ENCODE assay signal across 8 mouse cellular contexts in the genomic region with DNA sequence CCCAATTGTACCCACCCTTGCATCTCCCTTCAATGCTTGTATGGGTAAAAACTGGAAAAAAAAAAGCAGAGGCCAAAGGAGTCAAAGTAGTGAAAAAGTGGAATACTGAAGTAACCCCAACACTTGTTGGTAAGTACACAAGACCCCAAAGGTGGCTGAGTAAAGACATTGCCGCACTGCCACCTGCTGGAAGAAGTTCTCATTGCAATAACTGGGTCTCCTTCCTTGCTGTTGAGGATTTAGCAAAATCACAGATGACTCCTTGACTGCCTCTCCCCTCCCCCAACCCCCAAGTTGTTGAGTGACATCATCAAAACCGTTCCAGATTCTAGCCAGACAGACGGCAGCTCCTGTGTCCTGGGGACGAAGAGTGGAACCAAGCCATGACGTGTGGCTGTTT.
DNase-seq lines count a peak whose midpoint lies in the region; ATAC-seq and TF ChIP-seq lines count a peak whose summit lies in the region.

No protein-coding gene starts in this region.

- H3K36me3 ChIP-seq in forebrain, embryonic 14.5 days (ENCODE audit: control insufficient read depth, insufficient read depth, low read length) = no peaks in the 10 kb centered on the region
- H3K36me3 ChIP-seq in forebrain, embryonic 16.5 days (ENCODE audit: control insufficient read depth, insufficient read depth) = no peaks in the 10 kb centered on the region
- no peaks in the 10 kb centered on the region for H3K36me3 ChIP-seq in liver, embryonic 14.5 days (replicated peaks; ENCODE audit: control insufficient read depth, insufficient read depth, low read depth)

- TF ChIP-seq CTCF in liver, embryonic 14.5 days (IDR thresholded peaks at IDR 0.05; ENCODE audit: low read depth) = peak; percentile 73

- H3K9ac ChIP-seq in forebrain, embryonic 14.5 days (ENCODE audit: low read length) = no peak overlapping the region
- no peak overlapping the region for H3K9ac ChIP-seq in forebrain, embryonic 16.5 days (replicated peaks; ENCODE audit: low read depth, low read length)
- no peak overlapping the region for H3K9ac ChIP-seq in liver, embryonic 14.5 days (replicated peaks)

- H3K27me3 ChIP-seq in forebrain, embryonic 14.5 days (replicated peaks; ENCODE audit: control insufficient read depth, insufficient read depth, low read length) = no peaks in the 10 kb centered on the region
- no peaks in the 10 kb centered on the region for H3K27me3 ChIP-seq in forebrain, embryonic 16.5 days (replicated peaks; ENCODE audit: control insufficient read depth, insufficient read depth, low read length)
- no peaks in the 10 kb centered on the region for H3K27me3 ChIP-seq in liver, embryonic 14.5 days (ENCODE audit: control insufficient read depth, insufficient read depth, low read length)

- no peak overlapping the region for H3K4me3 ChIP-seq in forebrain, embryonic 14.5 days (ENCODE audit: low read depth, low read length)
- H3K4me3 ChIP-seq in forebrain, embryonic 16.5 days (replicated peaks; ENCODE audit: low read length) = no peak overlapping the region
- no peak overlapping the region for H3K4me3 ChIP-seq in liver, embryonic 14.5 days (ENCODE audit: insufficient read depth in 1 of 2, low read depth in 2 of 2, low read length in 2 of 2)

- DNase-seq in forebrain, embryonic 14.5 days (ENCODE audit: low spot score) = peak; percentile 83
- DNase-seq in right cerebral cortex, adult 18-20 months = peak; percentile 60
- DNase-seq in right cerebral cortex, postnatal 25 days = no peak
- peak; percentile 34 for DNase-seq in cerebellum, adult 9-10 months
- DNase-seq in induced T-regulatory cell, adult 2 months (ENCODE audit: low read depth) = peak; percentile 68
- DNase-seq in liver, embryonic 14.5 days (ENCODE audit: low read depth in 3 of 3, low spot score in 3 of 3) = peak in 1 of 3 experiments; percentile 9
- DNase-seq in right cerebral cortex, postnatal 4 days = peak; percentile 92

- 46% methylated on average over 5 of the region's 5 CpGs for WGBS in forebrain, embryonic 14.5 days
- WGBS in forebrain, embryonic 16.5 days = 42% methylated on average over 5 of the region's 5 CpGs
- 45% methylated on average over 5 of the region's 5 CpGs for WGBS in liver, embryonic 14.5 days (ENCODE audit: insufficient replicate concordance)

- no peak for ATAC-seq in forebrain, embryonic 14.5 days
- no peak for ATAC-seq in forebrain, embryonic 16.5 days
- ATAC-seq in liver, embryonic 14.5 days (ENCODE audit: insufficient read depth) = no peak

- H3K4me1 ChIP-seq in forebrain, embryonic 14.5 days (ENCODE audit: control insufficient read depth, insufficient read depth, low read length) = no peaks in the 10 kb centered on the region; the same call in 1 of the 2 replicates
- H3K4me1 ChIP-seq in forebrain, embryonic 16.5 days (replicated peaks; ENCODE audit: control insufficient read depth, insufficient read depth, low read length) = no peaks in the 10 kb centered on the region
- H3K4me1 ChIP-seq in liver, embryonic 14.5 days (replicated peaks; ENCODE audit: control insufficient read depth in 2 of 2, insufficient read depth in 2 of 2, low read length in 1 of 2) = no peaks in the 10 kb centered on the region; a peak in 1 of 4 replicates

- H3K4me2 ChIP-seq in forebrain, embryonic 14.5 days (ENCODE audit: low read length) = no peak overlapping the region
- H3K4me2 ChIP-seq in forebrain, embryonic 16.5 days (ENCODE audit: low read length) = no peak overlapping the region
- no peak overlapping the region for H3K4me2 ChIP-seq in liver, embryonic 14.5 days (ENCODE audit: low read depth)

- no peak for TF ChIP-seq EP300 in liver, embryonic 14.5 days (IDR thresholded peaks at IDR 0.05; ENCODE audit: low read depth)

- no peak overlapping the region for H3K27ac ChIP-seq in forebrain, embryonic 14.5 days (ENCODE audit: low read depth, low read length)
- H3K27ac ChIP-seq in forebrain, embryonic 16.5 days (ENCODE audit: low read length) = no peak overlapping the region
- no peak overlapping the region for H3K27ac ChIP-seq in liver, embryonic 14.5 days

- H3K9me3 ChIP-seq in forebrain, embryonic 14.5 days (replicated peaks; ENCODE audit: control insufficient read depth, low read length) = no peaks in the 10 kb centered on the region
- no peaks in the 10 kb centered on the region for H3K9me3 ChIP-seq in forebrain, embryonic 16.5 days (ENCODE audit: control insufficient read depth, low read length)
- no peaks in the 10 kb centered on the region for H3K9me3 ChIP-seq in liver, embryonic 14.5 days (ENCODE audit: control insufficient read depth, low read length)
